Mouse (Mus musculus) E14TG2a.4 (cell line): ENCODE data around the gene Mkln1.

Experiments used
- CTCF ChIP-seq: conservative IDR thresholded peaks from 2 replicates; pipeline ENCODE4 v1.5.1; 2014; ENCODE audit warnings: low read length
- NANOG ChIP-seq: IDR thresholded peaks from 2 replicates; pipeline ENCODE4 v1.6.1; 2014; ENCODE audit warnings: borderline replicate concordance, low read length, mixed read lengths
- POU5F1 ChIP-seq: IDR thresholded peaks from 2 replicates; pipeline ENCODE4 v1.6.1; 2014; ENCODE audit warnings: low read length, borderline replicate concordance

DNA sequence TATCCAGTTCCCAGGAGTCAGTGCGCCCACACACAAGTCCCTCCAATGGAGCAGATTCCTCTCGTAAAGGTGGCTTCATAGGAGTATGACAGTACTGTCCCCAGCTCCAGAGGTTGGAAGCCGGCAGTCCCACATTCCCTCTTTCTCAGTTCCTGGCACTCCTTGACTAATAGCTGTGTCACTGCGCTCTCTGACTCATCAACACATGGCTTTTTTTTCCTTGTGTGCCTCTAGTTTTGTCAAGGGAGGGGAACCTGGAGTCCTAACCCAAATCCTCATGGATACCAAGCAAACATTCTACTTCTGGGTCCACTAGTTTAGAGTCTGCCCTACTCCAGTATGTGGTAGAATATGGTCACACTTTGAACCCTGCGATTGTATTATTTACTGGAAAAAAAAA is 136.2 kb downstream of the Mkln1 start:
- no peak for TF ChIP-seq CTCF
- TF ChIP-seq NANOG, result no peak
- no peak for TF ChIP-seq POU5F1
